Mouse (Mus musculus): ENCODE data around the gene Alox12b. TPM values are rescaled to one million over a fixed set of nuclear protein-coding genes. Genes with fewer than 3 reads are reported as not detected.
A peak's percentile ranks its signal among the peaks of the same experiment; 100 is the strongest.

Alox12b gene
- total RNA-seq, 2 experiments from 2014 or later, result not detected

DNA sequence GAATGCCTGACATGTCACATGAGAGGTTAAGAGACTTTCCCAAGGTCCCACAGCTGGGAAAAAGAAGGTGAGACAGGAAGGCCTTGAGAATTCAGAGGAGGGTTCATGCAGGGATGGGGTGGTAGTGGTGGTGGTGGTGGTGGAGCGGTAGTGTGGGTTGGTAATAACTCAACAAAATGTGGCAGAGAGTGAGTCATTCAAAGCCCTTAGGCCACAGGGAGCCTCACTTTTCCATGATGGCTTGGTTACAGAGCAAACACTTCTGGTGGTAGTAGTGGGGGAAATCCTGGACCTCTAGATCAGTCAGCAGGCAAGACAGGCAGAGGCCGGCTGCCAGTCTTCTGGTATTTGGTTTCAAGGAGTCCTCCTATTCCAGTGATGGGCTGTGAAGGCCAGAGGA, 15.8 kb downstream of the Alox12b start:
- DNase-seq, result peak; percentile 11 to 18

DNA sequence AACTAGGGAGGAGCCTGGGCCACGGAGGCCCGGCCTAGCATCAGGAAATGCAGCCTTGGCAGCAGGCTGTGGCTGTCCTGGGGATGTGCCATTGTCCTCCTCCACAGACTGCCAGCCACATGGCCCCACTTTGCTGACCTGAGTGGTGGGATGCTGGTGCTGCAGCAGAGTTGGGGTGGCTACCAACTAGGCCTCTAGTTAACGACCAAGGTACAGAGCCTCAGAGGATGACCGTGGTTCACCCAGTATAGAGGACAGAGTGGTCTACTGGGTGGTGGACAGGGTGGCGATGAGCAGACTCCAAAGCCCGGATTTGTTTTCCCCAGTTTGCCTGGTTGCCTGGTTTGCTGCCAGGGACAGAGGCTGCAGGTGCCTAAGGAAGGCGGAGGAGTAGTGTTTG, 17.9 kb downstream of the Alox12b start:
- no peak for DNase-seq

DNA sequence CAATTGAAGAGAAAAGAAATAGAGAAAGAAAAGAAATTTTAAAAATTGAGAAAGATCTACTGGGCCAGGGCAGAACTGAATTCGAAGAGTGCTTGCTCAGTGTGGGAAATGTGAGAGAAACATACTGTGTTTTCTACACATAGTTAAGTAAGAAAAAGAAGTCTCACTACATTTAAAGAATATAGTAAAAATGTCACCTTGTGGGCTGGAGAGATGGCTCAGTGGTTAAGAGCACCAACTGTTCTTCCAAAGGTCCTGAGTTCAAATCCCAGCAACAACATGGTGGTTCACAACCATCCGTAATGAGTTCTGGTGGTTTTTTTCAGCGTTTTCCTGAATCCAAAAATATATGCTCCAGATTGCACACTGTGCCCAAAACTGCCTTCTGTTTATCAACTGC, 21.7 kb downstream of the Alox12b start:
- DNase-seq, result no peak

DNA sequence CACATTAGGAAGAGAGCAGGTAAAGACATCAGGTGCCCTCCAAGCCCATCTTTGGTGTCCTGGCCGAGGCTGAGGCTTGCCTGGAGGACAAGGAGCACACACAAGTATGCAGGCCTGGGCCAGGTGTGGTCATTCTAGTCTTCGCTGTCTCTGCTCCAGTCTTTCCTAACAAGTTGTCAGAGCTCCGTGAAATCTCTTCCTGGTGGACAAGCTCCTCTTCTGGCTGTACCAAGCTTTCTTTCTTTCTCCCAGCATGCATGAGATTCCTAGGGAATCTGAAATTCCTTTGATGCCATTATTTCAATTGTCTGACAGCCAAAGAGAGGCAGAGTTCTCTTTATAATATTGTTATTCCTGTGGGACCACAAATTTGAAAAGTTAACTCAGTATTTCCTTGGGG, 22.7 kb downstream of the Alox12b start:
- DNase-seq, result no peak

DNA sequence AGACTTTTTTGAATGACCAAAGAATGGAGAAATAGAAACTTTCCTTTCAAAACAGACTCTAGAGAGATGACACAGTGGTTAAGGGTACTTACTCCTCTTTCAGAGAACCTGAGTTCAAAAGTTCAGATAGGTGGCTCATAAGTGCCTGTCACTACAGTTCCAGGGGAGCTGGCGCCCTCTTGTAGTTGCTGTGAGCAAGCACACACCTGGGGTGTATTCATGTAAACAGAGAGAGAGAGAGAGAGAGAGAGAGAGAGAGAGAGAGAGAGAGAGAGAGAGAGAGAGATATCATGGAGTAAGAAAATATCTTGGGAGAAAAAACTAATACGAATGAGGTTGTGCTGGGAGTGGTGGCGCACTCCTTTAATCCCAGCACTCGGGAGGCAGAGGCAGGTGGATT, 23.3 kb downstream of the Alox12b start:
- DNase-seq, result no peak

DNA sequence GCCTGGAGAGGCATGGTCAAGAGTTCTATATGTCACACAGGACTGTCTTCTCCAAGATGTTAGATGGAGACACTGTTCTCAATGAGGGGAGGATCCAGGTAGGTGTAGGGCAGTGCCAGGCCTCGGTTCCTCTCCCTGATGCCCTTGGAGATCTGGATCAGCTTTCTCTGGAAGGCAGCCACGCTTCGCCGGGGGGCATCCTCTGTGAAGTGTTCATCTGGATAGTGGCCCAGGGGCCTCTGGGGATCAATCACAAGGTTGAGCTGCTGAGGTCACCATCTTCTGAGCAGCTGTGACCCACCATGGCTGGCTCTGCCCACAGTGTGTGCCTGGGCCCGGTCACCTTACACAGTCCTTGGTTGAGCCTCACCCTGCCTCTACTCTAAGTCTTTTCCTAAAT, 28.2 kb downstream of the Alox12b start:
- no peak for DNase-seq

DNA sequence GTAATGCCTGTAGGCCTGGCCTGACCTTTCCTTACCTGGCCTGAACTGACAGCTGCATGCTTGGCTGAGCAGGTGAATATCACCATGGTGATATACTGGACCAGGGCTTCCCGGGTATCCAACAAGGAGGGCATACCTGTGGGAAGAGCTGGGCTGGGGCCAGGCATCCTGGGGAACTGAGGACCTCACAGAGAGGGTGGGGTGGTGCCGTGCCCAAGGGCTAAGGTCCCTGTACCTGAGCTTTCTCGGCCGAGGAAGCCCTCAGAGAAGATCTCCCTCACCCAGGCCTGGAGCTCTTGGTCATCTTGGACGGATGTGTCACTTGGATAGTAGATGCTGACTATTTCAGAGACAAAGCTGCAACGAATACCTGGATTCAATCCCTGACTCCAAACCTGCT, 29.1 kb downstream of the Alox12b start:
- no peak for DNase-seq

DNA sequence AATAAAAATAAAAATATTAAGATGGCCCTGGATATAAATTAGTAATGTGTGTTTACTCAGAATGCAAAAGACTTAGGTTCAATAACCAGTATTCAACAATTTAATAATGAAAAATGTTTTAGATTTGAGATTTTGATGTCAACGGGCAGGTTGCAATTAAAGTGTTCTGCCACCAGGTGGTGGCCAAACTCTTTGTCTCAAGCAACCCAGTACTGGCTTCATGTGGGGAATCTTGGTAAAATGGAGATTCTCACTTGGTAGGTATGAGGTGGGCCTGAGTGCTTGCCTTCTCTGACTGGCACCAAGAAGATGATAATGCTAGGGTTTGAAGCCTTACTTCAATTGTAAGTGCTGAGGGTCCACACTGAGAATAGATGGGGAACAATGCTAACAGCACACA, 36.1 kb downstream of the Alox12b start:
- peak in 1 of 2 experiments; percentile 55 for DNase-seq

DNA sequence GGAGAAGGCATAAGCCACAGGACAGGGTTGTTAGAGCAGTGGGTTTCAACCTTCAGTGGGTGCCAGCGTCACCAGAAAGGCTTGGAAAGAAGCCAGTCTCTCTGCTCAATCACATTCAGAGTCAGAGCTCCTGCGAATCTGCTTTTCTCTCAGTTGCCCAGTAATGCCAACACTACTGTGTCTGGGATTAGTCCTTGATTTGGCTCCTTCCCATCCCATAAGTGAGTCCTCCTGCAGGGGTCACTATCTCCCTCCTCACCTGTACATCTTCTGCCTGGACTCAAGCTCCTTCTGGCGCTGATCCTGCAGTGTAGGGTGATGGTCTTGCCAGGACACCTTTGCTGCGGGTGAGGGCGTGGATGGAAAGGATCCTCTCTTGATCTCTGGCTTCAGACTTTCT, 40.0 kb downstream of the Alox12b start:
- DNase-seq, result peak in 1 of 2 experiments; percentile 4

DNA sequence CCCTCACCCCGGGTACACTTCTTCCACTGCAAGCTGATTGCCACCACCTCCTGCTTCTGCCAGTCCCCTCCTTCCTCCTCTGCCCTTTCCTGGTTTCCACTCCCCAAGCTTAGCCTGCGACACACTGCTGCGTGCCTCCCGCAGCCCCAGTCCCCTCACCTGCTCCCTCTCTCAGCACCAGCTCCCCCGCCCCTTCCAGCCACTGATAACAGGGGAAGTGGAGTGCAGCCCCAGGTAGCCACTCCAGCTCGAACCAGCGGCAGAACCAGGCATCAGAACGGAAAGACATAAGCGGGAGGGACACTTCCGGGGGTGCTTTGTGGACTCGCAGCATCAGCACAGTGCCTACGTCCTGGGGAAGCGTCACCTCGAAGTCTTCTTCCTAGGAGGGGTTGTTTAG, 40.4 kb downstream of the Alox12b start:
- DNase-seq, result no peak

DNA sequence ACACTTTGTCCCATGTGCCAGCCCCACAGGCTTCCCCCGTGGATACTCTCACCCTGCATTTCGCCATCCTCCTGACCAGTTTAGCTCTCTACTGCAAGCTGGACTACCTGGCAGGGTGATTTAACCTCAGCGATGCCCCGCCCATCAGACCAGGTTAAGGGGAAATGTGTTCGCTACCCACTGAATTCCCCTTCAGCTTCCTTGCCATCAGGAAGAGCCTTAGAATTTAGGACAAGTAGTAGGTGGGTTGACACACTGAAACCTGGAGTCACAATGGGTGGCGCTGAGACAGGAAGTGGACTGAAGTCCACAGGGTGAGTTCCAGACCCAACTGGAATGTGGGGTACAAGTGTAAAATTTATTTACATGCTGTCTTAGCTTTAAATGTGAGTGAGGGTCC, 41.0 kb downstream of the Alox12b start, which contains the start of gene Alox8:
Alox8 (minus strand) TSS at position 101 of the 400 bp plus-strand sequence.
- DNase-seq, result no peak

DNA sequence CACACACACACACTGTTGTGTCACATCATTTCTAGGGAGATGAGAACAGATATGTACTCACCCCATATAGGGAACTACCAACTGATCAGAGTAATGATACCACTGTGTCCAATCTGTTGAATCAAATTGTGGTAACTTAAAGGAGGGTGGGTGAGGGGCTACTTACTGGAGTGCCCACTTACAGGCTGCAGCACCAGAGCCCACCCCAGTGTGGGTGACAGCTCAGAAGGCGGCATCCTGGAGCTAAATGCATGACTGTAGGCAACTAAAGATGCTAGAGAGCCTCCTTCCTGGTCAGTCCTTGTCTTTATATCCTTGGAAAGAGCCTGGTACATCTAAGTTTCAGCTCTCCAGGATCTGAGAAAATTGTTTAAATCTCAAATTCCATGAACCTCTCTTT, 42.5 kb downstream of the Alox12b start:
- DNase-seq, result no peak

DNA sequence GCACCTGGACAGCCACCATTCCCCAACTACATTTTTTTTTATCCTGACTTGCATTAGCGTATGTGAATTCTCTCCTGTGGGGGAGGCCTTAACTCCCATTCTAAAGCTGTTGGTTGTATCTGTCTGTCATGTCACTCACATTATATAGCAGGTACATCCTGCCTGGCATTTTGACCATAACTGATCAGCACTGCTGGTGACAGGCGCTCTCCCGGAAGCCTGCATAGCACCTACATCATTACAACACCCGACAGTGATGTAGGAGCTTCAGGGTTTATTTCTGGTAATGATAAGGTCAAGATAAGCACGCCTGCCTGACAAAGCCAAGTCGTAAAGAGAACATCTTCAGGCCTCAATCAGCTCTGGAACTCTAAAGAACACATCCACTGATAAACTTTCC, 43.4 kb downstream of the Alox12b start:
- no peak for DNase-seq

DNA sequence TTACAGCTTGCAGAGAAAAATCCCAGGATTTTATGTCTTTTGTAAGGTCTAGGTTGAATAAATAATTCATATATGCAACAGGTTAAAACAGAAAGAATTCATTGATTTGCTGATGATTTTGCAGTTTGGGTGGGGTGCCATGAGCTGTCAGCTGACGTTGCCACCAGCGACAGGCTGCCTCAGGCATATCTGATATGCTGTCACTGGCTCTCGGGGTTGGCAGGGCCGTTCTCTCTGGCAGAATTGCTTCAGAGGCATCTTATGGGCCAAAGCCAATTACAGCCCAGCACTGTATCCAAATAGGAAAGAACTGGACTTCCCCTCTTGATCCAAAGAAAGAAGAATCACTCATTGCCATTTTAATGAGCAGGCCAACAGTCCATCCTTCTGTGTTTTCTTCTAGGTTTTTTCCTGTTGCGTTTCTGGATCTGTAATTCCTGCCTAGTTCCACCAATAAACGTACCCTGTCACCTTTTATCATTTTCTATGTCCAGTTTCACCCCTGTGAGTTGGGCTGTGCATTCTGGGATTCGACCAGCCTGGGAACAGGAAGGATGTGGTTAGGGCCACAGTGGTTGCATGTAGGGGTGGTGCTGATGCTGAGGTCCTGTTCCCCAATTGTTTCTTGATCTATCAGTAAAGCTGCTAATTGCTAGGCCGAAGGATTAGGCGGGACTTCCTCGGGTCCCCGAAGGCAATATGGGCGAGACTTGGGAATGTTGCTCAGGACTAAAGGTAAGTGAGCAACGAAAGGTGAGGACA, 45.9 kb downstream of the Alox12b start:
- no peak for DNase-seq

DNA sequence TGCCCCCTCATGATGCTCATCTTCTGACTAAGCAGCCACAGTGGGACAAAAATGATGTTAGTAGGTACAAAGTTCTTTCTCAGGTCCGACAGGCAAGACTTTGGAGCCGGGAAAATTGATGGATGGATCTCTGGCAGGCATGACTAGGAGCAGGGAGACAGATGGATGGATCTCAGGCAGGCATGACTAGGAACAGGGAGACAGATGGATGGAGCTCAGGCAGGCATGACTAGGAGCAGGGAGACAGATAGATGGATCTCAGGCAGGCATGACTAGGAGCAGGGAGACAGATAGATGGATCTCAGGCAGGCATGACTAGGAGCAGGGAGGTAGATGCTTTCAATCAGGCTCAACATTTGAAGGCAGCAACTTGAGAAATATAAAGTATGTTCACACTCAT, 54.6 kb downstream of the Alox12b start:
- DNase-seq, result no peak

DNA sequence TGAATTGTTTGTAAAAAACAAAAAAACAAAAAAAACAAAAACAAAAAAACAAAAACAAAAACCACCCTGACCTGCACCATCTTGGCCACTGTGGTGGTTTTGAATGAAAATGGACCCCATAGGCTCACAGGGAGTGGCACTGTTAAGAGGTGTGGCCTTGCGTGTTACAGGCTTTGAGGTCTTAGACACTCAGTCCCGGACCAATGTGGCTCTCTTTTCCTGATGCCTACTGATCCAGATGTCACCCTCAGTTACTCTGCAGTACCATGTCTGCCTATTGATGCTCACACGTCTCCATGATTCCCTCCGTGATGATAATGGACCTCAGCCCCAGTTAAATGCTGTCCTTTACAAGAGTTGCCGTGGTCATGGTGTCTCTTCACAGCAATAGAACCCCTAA, 60.6 kb downstream of the Alox12b start:
- no peak for DNase-seq

DNA sequence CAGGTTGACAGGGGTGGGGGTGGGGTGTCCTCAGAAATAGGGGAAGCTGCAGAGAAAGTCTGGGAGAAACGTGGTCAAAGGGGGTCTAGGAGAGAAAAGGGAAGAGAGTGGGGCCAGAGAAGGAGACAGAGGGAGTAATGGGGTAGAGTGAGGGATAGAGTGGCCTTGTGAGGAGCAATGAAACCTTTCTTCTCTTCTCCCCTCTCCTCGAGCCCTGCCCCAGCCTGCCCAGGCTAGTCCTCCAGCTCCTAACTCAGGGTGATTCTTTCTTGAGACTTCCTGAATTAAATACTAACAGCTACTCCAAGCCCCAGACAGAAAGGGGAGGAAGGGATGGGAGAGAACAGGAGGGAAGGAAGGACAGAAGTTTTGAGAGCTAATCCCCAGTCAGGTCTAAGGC, 61.9 kb downstream of the Alox12b start:
- DNase-seq, result no peak

Other genes with a start within 250 kb of the Alox12b start
- under 1 TPM in 1 of 2 experiments, not detected in 1; 0.46 TPM for gene Odf4, start 229.9 kb upstream of the Alox12b start, total RNA-seq (2021)
- 10 to 100 TPM; 14.8 to 19.9 TPM for gene Arhgef15, start 199.5 kb upstream of the Alox12b start, total RNA-seq (2021)
- 10 to 100 TPM; 28.8 to 36.4 TPM for gene Slc25a35, start 188.9 kb upstream of the Alox12b start, total RNA-seq (2021)
- gene Rangrf, start 181.8 kb upstream of the Alox12b start, total RNA-seq (2021), result 10 to 100 TPM; 22.5 to 23.3 TPM
- gene Pfas, start 148.5 kb upstream of the Alox12b start, total RNA-seq (2021), result 10 to 100 TPM; 28.3 to 30.6 TPM
- gene Ctc1, start 141.1 kb upstream of the Alox12b start, total RNA-seq (2021), result 10 to 100 TPM; 19.5 to 28.9 TPM
- 1 to 10 TPM; 5.0 to 6.4 TPM for gene Aurkb, start 111.3 kb upstream of the Alox12b start, total RNA-seq (2021)
- gene Borcs6, start 97.3 kb upstream of the Alox12b start, total RNA-seq (2021), result 10 to 100 TPM; 26.4 to 30.4 TPM
- gene Tmem107, start 86.2 kb upstream of the Alox12b start, total RNA-seq (2021), result 10 to 100 TPM; 13.5 to 17.5 TPM
- gene Vamp2, start 68.5 kb upstream of the Alox12b start, total RNA-seq (2021), result 100 to 1,000 TPM; 116 to 130 TPM
- 100 to 1,000 TPM; 112 to 153 TPM for gene Per1, start 61.8 kb upstream of the Alox12b start, total RNA-seq (2021)
- under 1 TPM; 0.17 to 0.26 TPM for gene Hes7, start 36.6 kb upstream of the Alox12b start, total RNA-seq (2021)
- gene 9130213A22Rik, start 34.4 kb upstream of the Alox12b start, total RNA-seq (2021), result under 1 TPM; 0.50 to 0.76 TPM
- 1 to 10 TPM in 1 of 2 experiments, under 1 TPM in 1; 0.63 to 1.1 TPM for gene Aloxe3, start 31.1 kb upstream of the Alox12b start, total RNA-seq (2021)
- not detected for gene Alox8, start 40.9 kb downstream of the Alox12b start, total RNA-seq (2021)
- not detected for gene Gucy2e, start 80.0 kb downstream of the Alox12b start, total RNA-seq (2021)
- gene Cntrob, start 166.8 kb downstream of the Alox12b start, total RNA-seq (2021), result 1 to 10 TPM; 5.9 to 7.1 TPM
- gene Trappc1, start 167.0 kb downstream of the Alox12b start, total RNA-seq (2021), result 10 to 100 TPM; 62.0 to 79.3 TPM
- gene Kcnab3, start 169.3 kb downstream of the Alox12b start, total RNA-seq (2021), result 1 to 10 TPM; 6.1 to 7.8 TPM
- gene Rnf227, start 183.5 kb downstream of the Alox12b start, total RNA-seq (2021), result 1 to 10 TPM; 4.7 to 6.6 TPM
- gene Chd3, start 212.4 kb downstream of the Alox12b start, total RNA-seq (2021), result 100 to 1,000 TPM in 1 of 2 experiments, 10 to 100 TPM in 1; 78.6 to 119 TPM
- gene Naa38, start 238.5 kb downstream of the Alox12b start, total RNA-seq (2021), result 100 to 1,000 TPM; 132 to 158 TPM
- gene Cyb5d1, start 238.6 kb downstream of the Alox12b start, total RNA-seq (2021), result 10 to 100 TPM; 49.0 to 50.9 TPM
- 10 to 100 TPM; 13.4 to 17.8 TPM for gene Tmem88, start 241.2 kb downstream of the Alox12b start, total RNA-seq (2021)

Measured in adrenal gland, postnatal 36 days (tissue).